Mouse (Mus musculus): ENCODE results near the gene Notum. TPM values are rescaled to one million over a fixed set of nuclear protein-coding genes. Genes with fewer than 3 reads are reported as not detected.

Gene Notum
- total RNA-seq, 2 experiments from 2014 or later = 2.7 to 5.0 TPM

- no peak for DNase-seq (ENCODE audit: low spot score in 2 of 2)
Measured at GRCm38 (mm10) chr11:120634810-120635209, 26.2 kb downstream of the Notum start.

GRCm38 (mm10) chr11:120633520-120634343, 27.2 kb downstream of the Notum start, which contains the start of gene Mafg:
TSS of gene Mafg (minus strand) at chr11:120633600.
- peak; percentile 89 to 95 for DNase-seq (ENCODE audit: low spot score in 2 of 2)

DNA sequence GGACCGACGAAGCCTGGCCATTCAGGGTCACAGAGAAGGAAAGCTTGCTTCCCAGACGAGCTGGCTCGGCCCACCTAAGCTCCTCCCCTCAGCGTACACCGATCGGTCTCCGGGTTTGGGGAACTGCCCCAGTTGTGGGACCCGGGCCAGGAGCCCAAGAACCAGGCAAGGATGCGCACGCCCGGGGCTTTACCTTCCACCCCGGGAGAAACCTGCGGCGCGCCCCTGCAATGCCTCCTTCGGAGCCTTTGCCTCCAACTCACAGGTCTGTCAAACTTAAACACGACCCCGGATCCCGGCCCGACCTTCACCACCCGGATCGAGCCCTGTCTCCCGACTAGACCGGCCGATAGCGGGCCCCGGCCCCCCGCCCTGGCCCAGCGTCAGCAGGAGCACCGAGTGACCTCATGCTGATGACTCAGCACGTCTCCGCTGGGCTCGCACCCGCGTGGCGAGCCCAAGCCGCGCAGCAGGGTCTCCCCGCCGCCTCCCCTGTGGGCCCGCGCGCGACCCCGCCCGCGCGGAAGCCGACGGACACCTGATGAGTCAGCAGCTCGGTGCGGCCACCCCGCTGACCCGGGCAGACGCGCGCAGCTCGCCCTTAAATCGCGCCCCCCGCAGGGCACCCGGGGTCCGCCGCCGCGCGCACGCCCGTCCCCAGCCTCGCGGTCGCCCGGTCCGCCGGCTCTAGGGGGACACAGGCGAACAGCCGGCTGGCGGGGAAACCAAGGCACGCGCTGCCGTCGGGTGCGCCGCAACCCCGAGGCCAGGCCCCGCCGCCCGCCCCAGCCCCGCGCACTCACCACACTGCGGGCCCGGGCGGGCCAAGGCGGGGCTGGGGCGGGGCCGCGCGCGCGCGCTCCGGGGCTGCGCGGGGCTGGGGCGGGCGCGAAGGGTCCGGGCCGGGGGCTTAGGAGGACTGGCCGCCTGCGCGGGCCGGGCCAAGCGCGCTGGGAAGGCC, 28.1 kb downstream of the Notum start:
- DNase-seq (ENCODE audit: low spot score in 2 of 2) = peak; percentile 50 to 61

DNA sequence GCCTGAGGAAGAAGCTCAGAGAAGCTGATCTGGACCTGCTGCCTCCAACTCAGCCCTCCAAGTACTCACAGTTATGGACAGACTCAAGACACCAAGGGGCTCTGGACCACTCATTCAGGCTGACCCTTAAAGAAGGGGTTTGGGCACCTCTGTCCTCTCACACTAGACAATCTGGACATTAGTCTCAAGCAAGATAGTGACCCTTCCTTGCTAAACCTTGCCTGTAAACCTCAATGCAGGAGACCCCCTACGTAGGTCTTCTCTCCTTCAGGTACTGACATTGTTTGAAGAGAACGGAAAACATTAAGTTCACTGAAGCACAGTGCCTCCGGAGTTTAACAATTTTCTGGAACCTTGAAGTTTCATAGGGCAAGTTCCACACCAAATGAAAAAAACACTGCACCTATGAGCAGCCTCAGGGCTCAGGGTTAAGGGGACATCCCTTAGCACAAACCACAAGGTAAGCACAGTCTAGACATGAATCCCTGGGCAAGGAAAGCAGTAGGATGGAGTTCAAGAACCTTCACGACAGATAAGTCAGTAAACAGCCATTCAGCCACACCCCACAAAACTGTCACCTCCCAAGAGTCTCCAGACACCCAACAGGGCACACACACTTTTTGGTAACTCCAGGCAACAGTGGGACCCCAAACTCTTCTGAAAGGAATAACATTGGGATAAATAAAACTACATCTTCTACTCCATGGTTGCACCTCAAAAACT, 29.1 kb downstream of the Notum start:
- DNase-seq (ENCODE audit: low spot score in 2 of 2) = no peak

DNA sequence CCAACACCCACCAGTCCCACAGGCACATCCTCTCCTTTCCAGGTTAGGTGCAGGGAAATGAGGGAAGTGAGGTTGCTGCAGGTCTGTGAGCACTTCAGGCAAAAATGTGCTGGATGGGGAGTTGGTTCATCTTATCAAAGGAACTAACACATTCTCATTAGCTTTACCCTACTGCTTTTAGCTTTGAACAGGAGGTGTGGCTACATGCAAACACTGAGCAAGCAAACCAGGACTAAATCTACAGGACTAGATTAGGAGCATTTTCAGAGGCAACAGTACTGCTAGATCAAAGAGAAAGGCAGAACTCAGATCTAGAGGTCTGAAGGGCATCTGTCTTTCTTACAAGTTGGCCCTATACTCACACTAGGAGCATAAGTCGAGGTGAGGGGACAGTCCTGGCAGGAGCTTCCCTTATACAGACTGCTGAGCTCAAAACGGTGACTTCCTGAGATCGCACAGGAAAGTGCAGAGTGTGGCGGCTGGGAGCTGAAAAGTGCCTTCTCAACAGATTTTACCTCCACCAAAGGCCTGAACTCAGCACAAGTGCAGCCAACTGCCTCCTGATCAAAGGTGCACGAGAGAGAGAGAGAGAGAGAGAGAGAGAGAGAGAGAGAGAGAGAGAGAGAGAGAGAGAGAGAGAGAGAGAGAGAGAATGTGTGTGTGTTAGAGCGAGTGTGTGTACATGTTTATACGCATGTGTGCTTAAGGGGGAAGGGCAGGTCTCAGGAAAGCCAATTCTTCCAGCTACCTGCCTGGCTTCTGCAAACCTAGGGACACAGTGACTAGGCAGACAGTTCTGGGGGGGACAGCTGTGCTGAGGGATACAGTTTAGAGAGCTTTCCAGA, 29.9 kb downstream of the Notum start:
- DNase-seq (ENCODE audit: low spot score in 2 of 2) = no peak

DNA sequence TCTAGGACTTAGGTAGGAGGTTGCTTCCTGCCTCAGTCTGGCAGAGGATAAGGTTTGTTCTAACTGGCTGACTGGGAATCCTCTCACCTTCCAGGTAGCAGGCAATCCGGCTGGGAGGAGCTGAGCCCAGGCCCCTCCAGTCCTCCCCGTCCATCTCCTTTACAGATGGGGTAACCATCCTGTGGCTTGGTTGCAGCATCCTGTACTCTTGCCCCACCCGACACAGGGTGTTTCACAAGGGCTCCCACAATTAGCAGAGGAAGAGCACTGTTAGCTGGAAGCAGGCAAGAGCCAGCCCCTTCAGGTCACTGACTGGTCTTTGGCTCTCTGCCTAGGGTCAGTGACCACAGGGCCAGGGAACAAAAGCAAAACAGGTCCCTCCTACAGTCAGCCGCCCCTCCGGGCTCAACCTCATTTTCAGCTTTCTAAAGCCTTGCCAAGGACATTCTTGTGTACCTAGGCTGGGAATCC, 30.5 kb downstream of the Notum start:
- no peak for DNase-seq (ENCODE audit: low spot score in 2 of 2)

DNA sequence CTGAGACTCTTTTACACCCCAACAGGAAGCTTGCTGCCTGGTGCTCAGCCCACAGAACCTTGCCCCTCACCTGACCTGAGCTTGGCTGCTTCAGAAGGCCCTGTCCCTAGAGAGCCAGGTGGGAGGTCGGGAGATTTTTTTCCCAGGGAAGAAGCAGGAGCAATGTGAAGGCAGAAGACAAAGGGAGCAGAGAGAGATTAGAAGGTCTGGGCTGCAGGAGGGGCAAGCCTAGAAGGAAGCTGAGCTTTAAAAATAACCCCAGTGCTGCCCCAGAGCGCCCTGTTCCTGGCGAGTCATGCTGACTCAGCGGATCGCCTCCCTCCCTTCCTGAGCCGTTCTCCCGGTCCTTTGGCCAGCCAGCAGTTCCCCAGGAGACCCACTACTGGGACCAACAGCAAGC, 31.1 kb downstream of the Notum start:
- DNase-seq (ENCODE audit: low spot score in 2 of 2) = no peak

DNA sequence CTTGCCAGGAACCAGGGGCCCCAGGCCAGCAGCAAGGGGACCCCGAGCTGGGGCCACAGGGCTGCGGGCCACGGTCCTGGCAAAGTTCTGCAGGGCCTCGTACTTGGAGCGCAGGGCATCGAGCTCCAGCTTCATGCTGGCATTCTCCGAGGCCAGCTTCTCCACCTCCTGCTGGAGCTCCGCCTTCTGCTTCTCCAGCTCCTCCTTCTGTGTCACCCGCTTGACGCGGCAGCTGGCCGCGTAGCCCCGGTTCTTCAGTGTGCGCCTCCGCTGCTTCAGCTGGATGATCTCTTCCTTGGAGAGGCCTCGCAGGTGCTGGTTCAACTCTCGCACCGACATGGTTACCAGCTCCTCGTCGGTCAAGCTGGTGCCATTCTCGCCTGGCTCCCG, 31.6 kb downstream of the Notum start:
- DNase-seq (ENCODE audit: low spot score in 2 of 2) = peak in 1 of 2 experiments; percentile 41

DNA sequence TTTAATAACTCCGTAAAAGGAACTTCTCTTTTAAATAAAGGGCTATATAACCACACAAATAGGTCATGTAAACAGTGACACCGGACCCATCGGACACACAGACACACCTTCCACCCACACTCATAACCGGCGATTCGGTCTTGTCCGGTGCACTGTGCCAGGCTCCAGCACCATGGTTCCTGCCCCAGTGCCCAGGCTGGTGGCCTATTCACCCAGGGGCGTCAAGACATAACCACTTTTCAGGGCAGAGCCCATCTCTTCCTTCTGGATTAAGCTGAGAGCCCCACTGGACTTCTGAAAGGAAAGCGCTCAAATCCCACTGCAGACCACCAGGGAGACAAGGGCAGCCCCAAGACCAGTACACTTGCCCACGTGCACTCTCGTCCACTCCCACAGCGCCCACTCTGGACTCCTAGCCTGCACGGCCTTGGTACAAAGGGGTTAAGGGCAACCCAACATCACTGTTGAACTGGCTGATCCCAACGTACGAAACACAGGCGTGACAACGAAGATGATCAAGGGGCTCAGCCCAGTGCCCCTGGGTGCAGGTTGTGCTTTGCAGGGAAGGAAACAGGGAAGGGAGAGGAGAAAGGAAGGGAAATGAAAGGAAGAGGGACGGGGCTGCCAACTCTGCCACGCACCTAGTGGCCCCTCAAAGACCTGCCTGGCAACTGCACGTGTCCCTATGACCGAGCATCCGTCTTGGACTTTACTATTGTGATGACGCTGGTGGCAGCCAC, 32.2 kb downstream of the Notum start:
- no peak for DNase-seq (ENCODE audit: low spot score in 2 of 2)

DNA sequence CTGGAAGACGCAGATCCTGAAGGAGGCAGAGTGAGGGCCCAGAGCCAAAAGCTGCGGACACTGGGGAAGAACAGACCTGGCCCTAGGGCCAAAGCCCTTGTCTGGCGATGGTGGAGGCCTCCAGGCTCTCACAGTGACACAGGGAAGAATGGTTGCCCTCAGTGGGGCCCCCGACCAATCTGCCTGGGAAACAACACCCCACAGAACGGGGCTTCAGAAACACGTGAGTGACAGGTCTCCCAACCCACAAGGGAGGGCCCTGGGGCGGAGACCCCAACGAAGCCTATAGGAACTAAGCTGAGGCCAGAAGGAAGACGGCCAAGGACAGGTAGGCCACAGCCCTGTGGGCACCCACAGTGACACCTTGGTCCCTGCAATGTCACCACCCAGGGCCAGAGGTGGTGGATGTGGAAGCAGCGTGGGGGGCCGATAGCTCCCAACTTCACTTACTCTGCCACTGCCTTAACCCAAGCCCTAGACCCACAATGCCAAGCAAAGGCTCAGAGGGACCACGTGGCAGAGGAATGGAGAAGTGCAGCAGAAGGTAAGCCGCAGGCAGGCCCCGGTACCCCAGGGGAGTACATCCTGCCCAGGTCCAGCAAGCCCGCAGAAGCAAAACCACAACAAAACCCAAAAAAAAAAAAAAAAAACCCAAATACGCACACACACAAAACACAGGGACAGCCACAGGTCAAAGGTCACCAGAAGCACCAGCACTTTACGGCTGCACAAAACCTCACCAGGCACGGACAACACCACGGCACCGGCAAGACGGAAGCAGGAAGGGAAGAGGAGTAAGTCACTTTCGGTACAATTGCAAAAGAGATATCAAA, 33.3 kb downstream of the Notum start:
- no peak for DNase-seq (ENCODE audit: low spot score in 2 of 2)

DNA sequence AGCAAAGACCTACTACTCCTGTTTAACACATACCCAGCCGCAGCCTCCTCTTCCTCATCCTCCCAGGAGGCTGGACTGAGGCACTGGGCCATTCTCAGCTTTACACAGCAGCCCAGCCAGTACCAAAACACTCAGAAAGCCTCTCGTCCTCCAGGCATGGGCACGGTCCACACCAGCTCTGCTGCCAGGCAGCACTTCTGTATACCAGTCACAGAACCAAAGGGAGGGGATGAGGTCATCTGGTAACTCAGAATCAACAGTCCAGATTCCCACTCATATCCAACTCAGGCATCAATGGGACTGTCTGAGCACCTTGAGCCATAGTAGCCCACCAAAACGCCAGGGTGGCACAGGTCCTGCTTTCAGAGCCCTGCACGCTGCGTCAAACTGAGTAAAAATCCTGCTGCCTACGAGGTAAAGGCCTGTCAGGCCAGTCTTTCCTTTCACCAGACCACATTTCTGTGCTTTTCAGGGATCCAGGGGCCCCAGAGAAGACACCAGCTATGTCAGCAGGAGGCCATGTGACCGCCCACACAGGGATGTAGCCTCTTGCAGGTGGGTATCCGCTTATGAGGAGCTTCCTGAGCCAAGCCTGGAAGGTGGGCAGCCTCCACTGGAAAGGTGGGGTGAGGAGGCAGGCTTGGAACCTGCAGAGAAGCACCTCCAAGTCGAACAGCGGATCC, 34.0 kb downstream of the Notum start:
- DNase-seq (ENCODE audit: low spot score in 2 of 2) = no peak

GRCm38 (mm10) chr11:120625152-120625775, 35.7 kb downstream of the Notum start, which contains the start of gene Sirt7:
TSS of gene Sirt7 (minus strand) at chr11:120625240.
- no peak for DNase-seq (ENCODE audit: low spot score in 2 of 2)

GRCm38 (mm10) chr11:120624680-120625111, 36.3 kb downstream of the Notum start:
- DNase-seq (ENCODE audit: low spot score in 2 of 2) = peak; percentile 84 to 89

DNA sequence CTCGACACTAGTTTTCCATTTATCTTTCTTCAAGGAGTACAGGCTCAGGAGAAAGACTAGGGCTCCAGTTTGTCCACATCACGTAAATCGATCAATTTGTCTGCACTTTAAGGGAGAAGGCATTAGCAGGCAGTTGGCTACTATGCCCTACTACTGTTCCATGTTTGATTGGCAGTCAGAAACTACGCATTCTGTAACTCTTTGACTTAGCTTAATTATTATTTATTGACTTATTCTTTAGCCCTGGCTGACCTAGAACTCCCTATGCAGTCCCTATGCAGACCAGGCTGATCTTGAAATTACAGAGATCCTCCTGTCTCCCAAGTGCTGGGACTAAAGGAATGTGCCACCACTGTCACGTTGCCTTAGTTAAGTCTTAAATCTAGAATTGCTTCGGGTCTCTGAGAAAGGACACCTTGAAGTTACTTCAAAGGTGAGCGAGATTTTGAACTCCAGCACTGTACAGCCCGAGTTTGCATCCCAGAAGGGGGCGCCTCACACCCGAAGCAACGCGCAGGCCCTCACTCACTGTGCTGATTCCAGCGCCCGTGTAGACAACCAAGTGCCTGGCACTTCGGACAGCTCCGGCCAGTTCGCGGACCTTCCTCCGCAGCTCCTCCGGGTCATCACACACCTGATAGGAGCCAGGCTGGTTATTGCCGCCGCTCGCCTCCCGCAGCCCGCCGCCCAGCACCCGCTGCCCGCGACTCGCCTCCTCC, 36.9 kb downstream of the Notum start:
- DNase-seq (ENCODE audit: low spot score in 2 of 2) = peak; percentile 56 to 62

- DNase-seq (ENCODE audit: low spot score in 2 of 2) = no peak
Measured at GRCm38 (mm10) chr11:120622805-120623204, 38.2 kb downstream of the Notum start.

GRCm38 (mm10) chr11:120620195-120620594, 40.8 kb downstream of the Notum start:
- DNase-seq (ENCODE audit: low spot score in 2 of 2) = no peak
